ENCODE assay signal across 20 mouse cellular contexts in genomic region chr6:90861370-90861769, GRCm38 (mm10).
"Had no signal": no experiment of that assay in that cellular context is flagged by ENCODE, and none has a peak within 500 bp of the region (broad histone marks: within the 10 kb centered on the region; RNA-seq: fewer than 3 reads in every experiment).

No protein-coding gene starts in this region.

- H3K9ac ChIP-seq: kidney, embryonic 15.5 days; liver, embryonic 13.5 days; neural tube, embryonic 12.5 days; neural tube, embryonic 15.5 days had no signal

- H3K4me1 ChIP-seq: kidney, embryonic 15.5 days; liver, embryonic 13.5 days; neural tube, embryonic 12.5 days; neural tube, embryonic 15.5 days had no signal

- H3K27me3 ChIP-seq: kidney, embryonic 15.5 days; liver, embryonic 13.5 days; neural tube, embryonic 12.5 days; neural tube, embryonic 15.5 days had no signal

- DNase-seq: kidney, postnatal 10 days; kidney, postnatal 36 days; layer of hippocampus, postnatal 36 days; liver, embryonic 13.5 days; lung, adult 2 months; lung, postnatal 14 days; lung, postnatal 4 days; midbrain, embryonic 14.5 days; right cerebral cortex, adult 18-20 months; right cerebral cortex, postnatal 14 days; right cerebral cortex, postnatal 4 days; thymus, adult 2 months; thymus, postnatal 14 days; thymus, postnatal 4 days had no signal

- H3K4me2 ChIP-seq: kidney, embryonic 15.5 days; liver, embryonic 13.5 days; midbrain, embryonic 11.5 days; neural tube, embryonic 12.5 days; neural tube, embryonic 15.5 days had no signal

- H3K27ac ChIP-seq: kidney, embryonic 15.5 days; left cerebral cortex, adult 2 months; liver, embryonic 13.5 days; neural tube, embryonic 12.5 days; neural tube, embryonic 15.5 days; stomach, postnatal 0 days had no signal

- H3K4me3 ChIP-seq: kidney, embryonic 15.5 days; left cerebral cortex, adult 2 months; liver, embryonic 13.5 days; neural tube, embryonic 12.5 days; neural tube, embryonic 15.5 days had no signal

- H3K9me3 ChIP-seq: kidney, embryonic 15.5 days; liver, embryonic 13.5 days; neural tube, embryonic 12.5 days; neural tube, embryonic 15.5 days had no signal

- H3K36me3 ChIP-seq: kidney, embryonic 15.5 days; liver, embryonic 13.5 days; neural tube, embryonic 12.5 days; neural tube, embryonic 15.5 days had no signal
